Mouse (Mus musculus): ENCODE results near the gene Mpnd.

Gene Mpnd

GRCm38 (mm10) chr17:55977301-55977700 lies 28.2 kb upstream of the Mpnd start:
- no peak for DNase-seq (ENCODE audit: low read depth in 2 of 2, low spot score in 2 of 2)

- no peak for DNase-seq (ENCODE audit: low read depth in 2 of 2, low spot score in 2 of 2)
These were observed 19.2 kb upstream of the Mpnd start, which contains the start of gene Fsd1 for GRCm38 (mm10) chr17:55986030-55986961. Gene Fsd1, plus strand, starts transcription at chr17:55986509.

GRCm38 (mm10) chr17:55990278-55990898 lies 15.1 kb upstream of the Mpnd start:
- DNase-seq (ENCODE audit: low read depth in 2 of 2, low spot score in 2 of 2) = no peak

DNA sequence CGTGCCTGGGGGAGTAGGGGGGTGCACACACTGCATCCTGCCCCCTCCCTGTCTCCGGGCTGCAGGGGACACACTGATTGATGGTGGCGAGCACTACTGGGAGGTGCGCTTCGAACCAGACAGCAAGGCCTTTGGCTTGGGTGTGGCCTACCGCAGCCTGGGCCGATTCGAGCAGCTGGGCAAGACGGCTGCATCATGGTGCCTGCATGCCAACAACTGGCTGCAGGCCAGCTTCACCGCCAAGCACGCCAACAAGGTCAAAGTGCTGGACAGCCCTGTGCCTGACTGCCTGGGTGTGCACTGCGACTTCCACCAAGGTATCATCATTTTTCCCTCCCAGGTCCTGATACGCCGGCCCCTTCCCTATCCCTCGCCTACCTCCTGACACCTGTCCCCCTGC lies 9.5 kb upstream of the Mpnd start:
- DNase-seq (ENCODE audit: low read depth in 2 of 2, low spot score in 2 of 2) = no peak

DNA sequence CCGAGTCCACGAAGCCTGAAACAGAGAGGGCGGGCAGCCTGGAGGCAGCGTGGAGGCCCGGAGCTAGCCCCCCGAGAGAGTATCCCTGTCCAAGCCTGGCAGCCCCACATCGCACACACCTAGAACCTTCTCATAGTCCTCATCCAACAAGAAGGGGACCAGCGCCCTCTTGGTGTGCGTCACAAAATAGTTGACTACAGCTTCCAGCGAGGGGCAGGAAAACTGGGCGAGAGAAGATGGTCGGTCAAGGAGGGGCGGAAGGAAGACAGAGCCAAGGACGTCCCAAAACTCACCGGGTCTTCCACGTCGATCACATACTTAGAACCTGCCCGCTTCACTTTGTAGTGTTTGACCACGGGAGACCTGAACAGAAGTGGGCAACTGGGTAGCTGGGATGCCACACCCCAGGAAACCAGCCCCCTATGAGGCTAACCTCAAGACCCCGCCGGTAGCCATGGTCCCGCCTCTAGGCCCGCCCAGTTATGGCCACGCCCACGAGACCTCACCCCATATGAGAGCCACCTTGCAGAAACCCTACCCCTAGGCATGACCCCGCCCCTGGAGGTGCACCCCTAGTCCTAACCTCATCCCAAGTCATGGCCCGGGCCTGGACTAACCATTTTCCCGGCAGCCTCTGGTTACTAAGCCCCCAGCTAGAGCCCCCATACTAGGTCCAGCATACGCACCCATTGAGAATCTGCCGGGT lies 5.6 kb upstream of the Mpnd start:
- no peak for DNase-seq (ENCODE audit: low read depth in 2 of 2, low spot score in 2 of 2)

- no peak for DNase-seq (ENCODE audit: low read depth in 2 of 2, low spot score in 2 of 2)
These were observed 2.5 kb upstream of the Mpnd start for GRCm38 (mm10) chr17:56003000-56003399.

GRCm38 (mm10) chr17:56006956-56007355 lies 1.4 kb downstream of the Mpnd start:
- DNase-seq (ENCODE audit: low read depth in 2 of 2, low spot score in 2 of 2) = no peak

- DNase-seq (ENCODE audit: low read depth in 2 of 2, low spot score in 2 of 2) = no peak
These were observed 2.2 kb downstream of the Mpnd start for GRCm38 (mm10) chr17:56007444-56008355.

DNA sequence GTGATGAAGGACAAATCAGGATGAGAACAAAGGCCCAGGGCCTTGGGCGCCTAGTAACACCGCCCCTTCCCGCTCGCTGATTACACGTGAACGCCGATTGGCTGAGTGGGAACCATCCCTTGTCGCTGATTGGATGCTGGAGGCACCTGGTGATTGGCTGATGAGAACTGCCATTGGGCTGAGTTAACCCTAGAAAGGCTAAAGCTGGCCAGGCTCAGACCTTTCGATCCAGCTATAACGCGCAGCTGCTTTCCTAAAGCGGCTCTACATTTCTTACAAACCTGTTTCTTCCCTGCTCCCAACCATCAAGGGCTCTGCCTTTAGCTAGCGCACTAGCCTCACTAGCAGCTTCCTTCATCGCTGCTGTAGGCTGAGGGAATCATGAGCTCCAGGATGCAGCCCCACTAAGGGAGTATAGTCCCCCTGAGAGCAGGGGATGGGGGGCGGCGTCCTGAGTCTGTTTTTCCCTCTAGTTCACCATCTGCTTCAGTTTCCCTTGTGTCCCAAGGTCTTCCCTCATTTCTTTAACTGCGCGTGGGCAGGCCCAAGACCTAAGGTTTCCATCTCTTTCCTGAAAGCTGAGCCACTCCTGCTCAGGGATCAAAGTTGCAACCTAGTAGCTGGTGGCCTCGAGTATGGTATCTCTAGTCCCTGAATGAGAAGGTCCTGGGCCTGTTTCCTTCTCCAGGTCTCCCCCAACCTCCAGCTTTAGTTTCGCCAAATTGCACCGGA lies 3.0 kb downstream of the Mpnd start:
- DNase-seq (ENCODE audit: low read depth in 2 of 2, low spot score in 2 of 2) = peak; percentile 75 to 83

DNA sequence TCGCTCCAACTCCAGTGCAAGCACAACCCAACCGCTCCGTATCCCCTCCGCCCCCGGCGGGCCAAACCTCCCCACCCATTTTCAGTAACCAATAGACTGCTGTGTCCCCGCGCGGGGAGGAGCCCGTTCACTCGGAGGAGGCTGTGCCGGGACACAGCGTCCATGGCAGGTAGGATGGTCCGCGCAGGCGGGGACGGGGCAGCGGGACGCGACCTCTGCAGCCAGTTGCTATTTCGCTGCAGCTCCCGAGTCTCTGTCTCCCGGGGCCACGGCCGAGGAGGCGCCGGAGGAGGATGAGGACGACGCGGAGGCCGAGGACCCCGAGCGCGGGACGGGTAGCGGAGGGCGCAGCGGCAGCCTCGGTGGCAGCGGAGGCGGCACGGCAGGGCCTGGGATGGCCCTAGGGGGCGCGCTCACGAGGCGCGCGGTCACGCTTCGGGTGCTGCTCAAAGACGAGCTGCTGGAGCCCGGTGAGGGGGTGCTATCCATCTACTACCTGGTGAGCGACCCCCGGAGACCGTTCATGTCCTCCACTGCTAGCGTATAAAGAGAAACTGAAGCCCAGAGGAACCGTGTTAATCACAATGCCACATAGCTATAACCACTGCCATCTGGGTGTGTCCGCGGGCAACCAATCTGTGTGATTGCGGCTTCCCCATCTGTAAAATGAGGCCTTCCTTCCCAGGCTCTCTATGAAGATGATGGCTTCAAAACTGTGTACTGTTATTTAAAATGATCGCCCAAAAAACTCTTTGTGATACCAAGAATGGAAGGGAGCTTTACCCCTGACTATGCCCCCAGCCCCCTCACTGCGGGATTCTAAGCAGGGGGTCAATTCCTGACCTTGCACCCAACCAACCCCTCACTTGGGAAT lies 3.8 kb downstream of the Mpnd start:
- DNase-seq (ENCODE audit: low read depth in 2 of 2, low spot score in 2 of 2) = peak; percentile 81 to 86

DNA sequence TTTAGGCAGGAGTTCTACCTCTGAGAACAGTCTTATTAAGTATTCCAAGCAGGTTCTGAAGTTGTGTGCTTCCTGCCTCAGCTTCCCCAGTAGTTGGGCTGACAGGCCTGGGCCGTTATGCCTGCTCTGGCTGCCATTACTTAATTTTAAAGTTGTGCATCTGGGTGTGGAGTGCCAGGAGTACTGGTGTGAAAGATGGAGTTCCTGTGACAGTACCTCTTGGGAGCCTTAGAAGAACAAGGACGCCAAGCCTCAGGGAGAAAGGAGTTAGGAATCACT lies 4.4 kb downstream of the Mpnd start:
- DNase-seq (ENCODE audit: low read depth in 2 of 2, low spot score in 2 of 2) = no peak

GRCm38 (mm10) chr17:56010255-56010654 lies 4.7 kb downstream of the Mpnd start:
- DNase-seq (ENCODE audit: low read depth in 2 of 2, low spot score in 2 of 2) = no peak

DNA sequence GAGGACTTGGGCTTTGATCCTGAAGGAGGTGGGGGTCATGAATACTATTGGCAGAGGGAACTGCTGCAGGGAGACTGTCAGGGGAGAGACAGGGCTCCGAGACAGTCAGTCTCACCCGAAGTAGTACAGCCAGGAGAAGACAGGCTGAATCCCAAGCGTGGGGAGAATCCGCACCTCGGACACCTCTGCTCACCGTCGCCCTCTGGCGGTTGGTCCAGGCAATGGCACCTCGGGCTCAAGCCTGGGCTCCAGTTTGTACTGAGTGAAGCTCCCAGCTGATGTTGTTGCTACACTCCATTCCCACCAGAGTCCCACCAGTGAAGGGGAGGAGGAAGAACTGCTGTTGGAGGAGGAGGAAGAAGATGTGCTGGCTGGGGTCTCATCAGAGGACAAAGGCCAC lies 5.2 kb downstream of the Mpnd start:
- DNase-seq (ENCODE audit: low read depth in 2 of 2, low spot score in 2 of 2) = peak; percentile 79 to 83

- no peak for DNase-seq (ENCODE audit: low read depth in 2 of 2, low spot score in 2 of 2)
These were observed 5.9 kb downstream of the Mpnd start for GRCm38 (mm10) chr17:56011441-56011840.

DNA sequence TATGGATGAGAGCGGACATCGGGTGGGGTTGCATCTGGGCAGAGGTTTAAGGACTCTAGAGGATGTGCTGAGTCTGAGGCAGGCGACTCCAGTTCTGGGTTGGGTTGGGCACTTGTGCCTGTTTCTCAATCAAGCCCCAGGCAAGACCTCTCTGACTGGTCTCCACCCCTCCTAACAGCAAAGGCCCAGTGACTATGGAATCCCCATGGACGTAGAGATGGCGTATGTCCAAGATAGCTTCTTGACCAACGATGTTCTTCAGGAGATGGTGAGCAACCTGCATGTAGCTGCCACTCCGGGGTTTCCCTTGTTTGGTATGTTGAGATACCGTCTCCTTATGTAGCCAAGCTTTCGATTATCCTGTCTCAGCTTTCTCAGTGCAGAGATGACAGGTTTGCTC lies 9.8 kb downstream of the Mpnd start:
- no peak for DNase-seq (ENCODE audit: low read depth in 2 of 2, low spot score in 2 of 2)

DNA sequence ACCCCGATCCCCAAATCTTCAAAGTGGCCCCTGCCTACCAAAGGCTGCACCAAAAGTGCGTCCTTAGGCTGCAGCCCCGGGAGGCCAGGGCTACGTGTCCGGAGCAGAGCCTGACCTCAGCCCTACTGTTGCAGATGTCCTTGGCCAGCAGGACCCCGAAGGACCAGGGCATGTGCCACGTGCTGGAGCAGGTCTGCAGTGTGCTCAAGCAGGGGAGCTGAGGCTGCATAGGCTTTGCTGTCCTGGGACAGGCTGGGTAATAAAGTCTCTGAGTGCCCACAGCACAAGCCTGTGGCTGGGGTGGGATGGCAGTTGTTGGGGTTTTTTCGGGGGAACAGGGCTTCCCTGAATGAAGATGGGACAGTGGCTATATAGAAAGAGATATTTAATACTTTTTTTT lies 10.9 kb downstream of the Mpnd start:
- DNase-seq (ENCODE audit: low read depth in 2 of 2, low spot score in 2 of 2) = no peak

DNA sequence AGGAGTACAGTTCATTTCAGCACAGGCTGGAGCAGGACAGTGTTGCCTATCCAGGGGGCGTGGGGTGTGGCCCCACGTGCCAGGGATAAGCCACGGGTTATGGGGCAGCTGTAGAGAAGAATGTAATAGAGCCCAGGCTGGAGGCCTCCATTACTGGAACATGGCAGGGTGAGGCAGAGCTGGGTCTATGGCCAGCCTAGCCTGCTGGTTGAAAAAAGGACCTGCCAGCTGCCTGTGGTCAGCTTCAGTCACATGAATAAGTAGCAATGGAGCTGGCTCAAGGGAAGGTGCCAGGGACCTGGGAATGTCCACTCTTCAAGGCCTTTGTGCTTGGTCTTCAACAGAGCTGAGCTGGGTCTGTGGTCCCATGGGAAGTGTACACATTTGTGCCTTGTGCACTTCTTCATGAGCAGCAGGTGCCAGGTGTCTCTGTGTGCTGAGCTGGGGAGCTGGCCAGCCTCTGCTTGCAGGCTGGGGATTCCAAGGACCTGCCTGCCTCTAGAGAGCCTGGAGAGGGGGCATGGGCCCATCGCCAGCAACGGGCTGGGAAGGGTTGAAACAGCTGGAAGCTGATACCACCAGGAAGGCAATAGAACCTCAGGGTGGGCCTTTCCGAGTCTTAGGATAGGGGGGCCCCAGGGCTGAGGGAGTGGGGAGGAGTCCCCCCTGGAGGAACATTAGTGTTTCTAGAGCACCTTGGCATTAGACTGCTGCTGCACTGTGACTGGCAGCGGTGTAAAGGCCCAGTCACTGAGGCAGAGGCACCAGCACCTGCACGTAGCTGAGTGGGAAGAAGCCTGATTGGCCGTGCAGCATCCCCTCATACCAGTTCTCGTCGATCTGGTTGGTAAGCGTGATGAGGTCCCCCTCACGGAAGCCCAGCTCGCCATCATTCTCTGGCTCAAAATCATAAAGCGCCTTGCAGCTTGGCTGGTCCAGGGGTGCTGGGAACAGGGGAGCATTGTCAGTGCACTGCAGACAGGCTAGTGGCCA lies 11.6 kb downstream of the Mpnd start:
- DNase-seq (ENCODE audit: low read depth in 2 of 2, low spot score in 2 of 2) = no peak

DNA sequence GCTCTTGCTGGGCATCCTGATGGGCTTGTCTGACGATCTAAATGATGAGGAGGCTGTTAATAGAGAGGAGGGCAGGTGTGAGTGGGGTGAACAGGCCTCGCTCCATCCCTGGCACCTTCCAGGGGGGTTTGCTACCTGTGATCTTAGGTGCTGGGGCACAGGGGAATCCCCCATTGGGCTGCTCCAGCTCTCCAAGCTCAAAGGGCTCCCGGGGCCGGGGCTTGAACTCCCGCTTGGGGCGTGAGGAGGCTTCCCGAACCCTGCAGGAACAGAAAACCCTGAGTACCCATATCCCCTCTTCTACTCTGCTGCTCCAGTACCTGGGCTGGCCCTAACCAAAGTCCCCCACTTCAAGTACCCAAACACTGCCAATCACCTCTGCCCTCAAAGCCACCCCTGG lies 12.3 kb downstream of the Mpnd start:
- no peak for DNase-seq (ENCODE audit: low read depth in 2 of 2, low spot score in 2 of 2)
